Mouse (Mus musculus) liver, adult 2 months (tissue): ENCODE measurements around the gene B9d1. TPM values are rescaled to one million over a fixed set of nuclear protein-coding genes. Genes with fewer than 3 reads are reported as not detected.

Experiments used
- DNase-seq: peaks from one replicate; pipeline ENCODE4 v3.0.0-alpha.2; 2011; ENCODE audit warnings: low read depth, low spot score; ENCODE audit errors: extremely low read depth
- H3K27ac ChIP-seq: fragments of 200-500 bp; replicated peaks from 2 replicates; pipeline ENCODE4 v1.5.1; 2012; ENCODE audit warnings: low read depth, mild to moderate bottlenecking, control low read depth, inconsistent platforms, low read length; ENCODE audit not compliant: insufficient read depth
- H3K27me3 ChIP-seq: fragments of 200-500 bp; 2 replicates; pipeline ENCODE4 v1.6.1; 2012; ENCODE audit warnings: mild to moderate bottlenecking, moderate library complexity, low read length, inconsistent platforms; ENCODE audit not compliant: control insufficient read depth, insufficient read depth
- H3K36me3 ChIP-seq: fragments of 200-500 bp; 2 replicates; pipeline ENCODE4 v1.6.1; 2012; ENCODE audit warnings: low read length, inconsistent platforms; ENCODE audit not compliant: control insufficient read depth, insufficient read depth
- H3K4me1 ChIP-seq: fragments of 200-500 bp; 2 replicates; pipeline ENCODE4 v1.6.1; 2011; ENCODE audit warnings: low read length; ENCODE audit not compliant: control insufficient read depth, insufficient read depth
- H3K4me3 ChIP-seq: fragments of 200-500 bp; 2 replicates; pipeline ENCODE4 v1.5.1; 2011; ENCODE audit warnings: low read depth, mild to moderate bottlenecking, control low read depth, low read length, moderate library complexity; ENCODE audit not compliant: insufficient read depth
- H3K79me2 ChIP-seq: fragments of 200-500 bp; 2 replicates; pipeline ENCODE4 v1.6.1; 2012; ENCODE audit warnings: inconsistent platforms, mild to moderate bottlenecking, low read length, moderate library complexity; ENCODE audit not compliant: control insufficient read depth, insufficient read depth
- H3K9ac ChIP-seq: fragments of 200-500 bp; 2 replicates; pipeline ENCODE4 v1.6.1; 2012; ENCODE audit warnings: low read depth, mild to moderate bottlenecking, control low read depth, inconsistent platforms, low read length
- CTCF ChIP-seq: fragments of 200-500 bp; IDR thresholded peaks from 2 replicates; pipeline ENCODE4 v1.5.1; 2011; ENCODE audit warnings: low read depth, low read length, control low read depth
- POLR2A ChIP-seq: fragments of 200-500 bp; IDR thresholded peaks from 2 replicates; pipeline ENCODE4 v1.6.1; 2011; ENCODE audit warnings: low read length, control low read depth; ENCODE audit not compliant: insufficient read depth; ENCODE audit errors: extremely low read depth
- whole genome bisulfite sequencing: fragments of 180-500 bp; shearing (Covaris S2); methylation state at CpG from one replicate; pipeline ENCODE4 v1.1.7; 2018; 5-methylcytosine and 5-hydroxymethylcytosine counted together
- polyA plus RNA-seq: library from polyadenylated mRNA; depleted of rRNA; stranded (reverse); fragments of >200 nt; gene quantifications from 2 replicates; pipeline ENCODE4 v1.2.3, GENCODE M21; 2012; rRNA removed
- total RNA-seq: library from RNA; depleted of rRNA; stranded (reverse); fragments of >200 nt; gene quantifications from 2 replicates; pipeline ENCODE4 v1.2.3, GENCODE M21; 2014; rRNA removed

Gene B9d1
- total and polyA plus RNA-seq, 2 experiments = 1.1 to 1.7 TPM

GRCm38 (mm10) chr11:61553015-61553754 is 48.2 kb downstream of the B9d1 start:
- Histone ChIP-seq H3K79me2 (peaks cover 21% of the 10 kb centered on the region; the same call in 1 of the 2 replicates), H3K27ac (no peak overlapping the region), H3K27me3 (no peaks in the 10 kb centered on the region), H3K9ac (no peak overlapping the region), H3K4me3 (no peak overlapping the region), H3K36me3 (no peaks in the 10 kb centered on the region; the same call in 1 of the 2 replicates), H3K4me1 (0 out of 2 replicates have a peak, but pooled peaks cover 2% of the 10 kb centered on the region)
- 82% methylated on average over 3 of the region's 3 CpGs for WGBS
- no peak for DNase-seq
- TF ChIP-seq POLR2A (no peak), CTCF (no peak)

GRCm38 (mm10) chr11:61559572-61559971 is 54.6 kb downstream of the B9d1 start:
- no peak overlapping the region for H3K27ac ChIP-seq
- no peaks in the 10 kb centered on the region for H3K27me3 ChIP-seq
- H3K4me1 ChIP-seq = peaks cover 17% of the 10 kb centered on the region
- TF ChIP-seq POLR2A (no peak), CTCF (no peak)
- no peak overlapping the region for H3K9ac ChIP-seq
- no peak for DNase-seq
- WGBS = 52% methylated on average over 5 of the region's 5 CpGs
- H3K36me3 ChIP-seq = no peaks in the 10 kb centered on the region; the same call in 1 of the 2 replicates
- H3K4me3 ChIP-seq = no peak overlapping the region
- peaks cover 35% of the 10 kb centered on the region; the same call in 1 of the 2 replicates for H3K79me2 ChIP-seq

GRCm38 (mm10) chr11:61562421-61562820 is 57.5 kb downstream of the B9d1 start:
- 42% methylated on average over 5 of the region's 5 CpGs for WGBS
- peak; percentile 39 for DNase-seq
- TF ChIP-seq CTCF = no peak
- no peak for TF ChIP-seq POLR2A

More at GRCm38 (mm10) chr11:61562421-61562820, 57.5 kb downstream of the B9d1 start:
- Histone ChIP-seq H3K4me1 (peaks cover 24% of the 10 kb centered on the region), H3K79me2 (peaks cover 35% of the 10 kb centered on the region; the same call in 1 of the 2 replicates), H3K4me3 (no peak overlapping the region), H3K36me3 (no peaks in the 10 kb centered on the region), H3K9ac (no peak overlapping the region), H3K27me3 (no peaks in the 10 kb centered on the region), H3K27ac (no peak overlapping the region)

Other genes starting within 250 kb of the B9d1 start
- gene Aldh3a2, start 237.7 kb upstream of the B9d1 start, total RNA-seq = 229 and 294 TPM in 2 replicates
- 251 and 399 TPM in 2 replicates for gene Aldh3a2, start 237.7 kb upstream of the B9d1 start, polyA plus RNA-seq
- not detected in 2 replicates for gene Slc47a2, start 162.3 kb upstream of the B9d1 start, total RNA-seq
- not detected in 2 replicates for gene Slc47a2, start 162.3 kb upstream of the B9d1 start, polyA plus RNA-seq
- 160 and 169 TPM in 2 replicates for gene Slc47a1, start 126.8 kb upstream of the B9d1 start, total RNA-seq
- gene Slc47a1, start 126.8 kb upstream of the B9d1 start, polyA plus RNA-seq = 151 and 163 TPM in 2 replicates
- gene Rnf112, start 51.0 kb upstream of the B9d1 start, total RNA-seq = not detected in 2 replicates
- not detected in 2 replicates for gene Rnf112, start 51.0 kb upstream of the B9d1 start, polyA plus RNA-seq
- 0.28 and 0.81 TPM in 2 replicates for gene Mfap4, start 19.7 kb upstream of the B9d1 start, total RNA-seq
- 4.2 and 6.5 TPM in 2 replicates for gene Mfap4, start 19.7 kb upstream of the B9d1 start, polyA plus RNA-seq
- 1.2 and 1.4 TPM in 2 replicates for gene Mapk7, start 10.7 kb upstream of the B9d1 start, total RNA-seq
- 1.7 and 4.7 TPM in 2 replicates for gene Mapk7, start 10.7 kb upstream of the B9d1 start, polyA plus RNA-seq
- gene Epn2, start 74.5 kb downstream of the B9d1 start, total RNA-seq = 5.7 and 6.1 TPM in 2 replicates
- gene Epn2, start 74.5 kb downstream of the B9d1 start, polyA plus RNA-seq = 3.2 and 4.5 TPM in 2 replicates
- gene Grap, start 148.1 kb downstream of the B9d1 start, total RNA-seq = 3.8 and 5.0 TPM in 2 replicates
- 2.8 and 3.4 TPM in 2 replicates for gene Grap, start 148.1 kb downstream of the B9d1 start, polyA plus RNA-seq
- 1.0 and 1.5 TPM in 2 replicates for gene Fam83g, start 178.9 kb downstream of the B9d1 start, total RNA-seq
- 1.4 TPM in 2 replicates for gene Fam83g, start 178.9 kb downstream of the B9d1 start, polyA plus RNA-seq
- gene Slc5a10, start 215.7 kb downstream of the B9d1 start, total RNA-seq = 0.07 TPM in 1 of 2 replicates, not detected in the other
- not detected in 2 replicates for gene Slc5a10, start 215.7 kb downstream of the B9d1 start, polyA plus RNA-seq